Mouse (Mus musculus): ENCODE results near the gene Rhoc.

DNA sequence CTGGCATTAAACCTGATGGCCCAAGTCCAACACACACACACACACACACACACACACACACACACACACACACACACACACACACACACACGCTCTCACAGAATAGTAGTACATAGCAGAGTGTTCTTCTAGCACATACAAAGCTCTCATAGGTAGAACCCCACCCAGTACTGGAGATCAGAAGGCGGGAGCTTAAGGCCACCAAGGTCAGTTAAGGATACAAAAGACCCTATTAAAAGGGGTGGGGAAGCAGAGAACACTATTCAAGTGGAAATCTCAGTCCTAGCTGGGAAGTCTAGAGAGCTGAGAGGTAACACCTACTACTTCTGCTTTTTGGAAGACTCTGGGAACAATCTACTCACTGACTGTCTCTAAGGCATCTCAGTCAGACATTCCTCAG lies 27.2 kb downstream of the Rhoc start:
- TF ChIP-seq USF2 (conservative IDR thresholded peaks at IDR 0.05; ENCODE audit: low read depth, low read length): no peak
- no peak for TF ChIP-seq ZMIZ1 (IDR thresholded peaks at IDR 0.05; ENCODE audit: low read depth, low read length)
- no peak for TF ChIP-seq CTCF (conservative IDR thresholded peaks at IDR 0.05 in 1 of 2, IDR thresholded peaks at IDR 0.05 in 1 of 2; ENCODE audit: low read depth in 2 of 2, low read length in 2 of 2)
- TF ChIP-seq TBP (conservative IDR thresholded peaks at IDR 0.05; ENCODE audit: low read depth, low read length): no peak
- TF ChIP-seq E2F4 (IDR thresholded peaks at IDR 0.05; ENCODE audit: insufficient replicate concordance, low read depth, low read length): no peak
- TF ChIP-seq PAX5 (IDR thresholded peaks at IDR 0.05; ENCODE audit: low read length): no peak
- no peak for TF ChIP-seq UBTF (IDR thresholded peaks at IDR 0.05; ENCODE audit: low read depth, low read length)
- TF ChIP-seq POLR2A (IDR thresholded peaks at IDR 0.05; ENCODE audit: low read depth, low read length): no peak

All from CH12.LX (cell line).